Mouse (Mus musculus): ENCODE measurements around the gene Rrp12. TPM values are rescaled to one million over a fixed set of nuclear protein-coding genes. Genes with fewer than 3 reads are reported as not detected.
A peak's percentile ranks its signal among the peaks of the same experiment; 100 is the strongest.
"Not testable (repeated sequence)": the region's sequence is repeated elsewhere in the genome, so short reads cannot be mapped to it uniquely, and the experiment has no call there.

Gene Rrp12
- polyA plus RNA-seq, 1 experiment from 2014 or later: 15.4 TPM

- no peak overlapping the region for H3K4me3 ChIP-seq
- H3K27ac ChIP-seq (replicated peaks): no peak overlapping the region
- no peaks in the 10 kb centered on the region for H3K27me3 ChIP-seq
- 87% methylated on average over 3 of the region's 3 CpGs for WGBS
- H3K4me2 ChIP-seq: no peak overlapping the region
- no peak overlapping the region for H3K9ac ChIP-seq
- no peak for ATAC-seq (ENCODE audit: low read depth)
- H3K9me3 ChIP-seq: no peaks in the 10 kb centered on the region
- no peaks in the 10 kb centered on the region for H3K4me1 ChIP-seq (replicated peaks)
- H3K36me3 ChIP-seq: peaks cover 25% of the 10 kb centered on the region
Observed at GRCm38 (mm10) chr19:41857816-41858310, 38.1 kb downstream of the Rrp12 start.

GRCm38 (mm10) chr19:41857086-41857762 is 38.7 kb downstream of the Rrp12 start:
- no peaks in the 10 kb centered on the region for H3K9me3 ChIP-seq
- no peak overlapping the region for H3K27ac ChIP-seq (replicated peaks)
- no peak overlapping the region for H3K4me2 ChIP-seq
- H3K4me1 ChIP-seq (replicated peaks): no peaks in the 10 kb centered on the region
- H3K36me3 ChIP-seq: peaks cover 19% of the 10 kb centered on the region
- ATAC-seq (ENCODE audit: low read depth): no peak
- H3K4me3 ChIP-seq: no peak overlapping the region
- 91% methylated on average over 5 of the region's 5 CpGs for WGBS
- H3K27me3 ChIP-seq: no peaks in the 10 kb centered on the region
- no peak overlapping the region for H3K9ac ChIP-seq

- no peak for ATAC-seq (ENCODE audit: low read depth)
- H3K4me2 ChIP-seq: no peak overlapping the region
- no peaks in the 10 kb centered on the region for H3K27me3 ChIP-seq
- H3K27ac ChIP-seq (replicated peaks): no peak overlapping the region; the same call in 1 of the 2 replicates
- H3K9ac ChIP-seq: no peak overlapping the region
- H3K9me3 ChIP-seq: no peaks in the 10 kb centered on the region
- 90% methylated on average over 4 of the region's 4 CpGs for WGBS
- no peaks in the 10 kb centered on the region for H3K36me3 ChIP-seq
- no peak overlapping the region for H3K4me3 ChIP-seq
- H3K4me1 ChIP-seq (replicated peaks): peaks cover 28% of the 10 kb centered on the region
Observed at GRCm38 (mm10) chr19:41852423-41852822, 43.5 kb downstream of the Rrp12 start.

- 9% methylated on average over 14 of the region's 14 CpGs for WGBS
- H3K9ac ChIP-seq: peak overlapping the region; percentile 51
Observed at GRCm38 (mm10) chr19:41850719-41851543, 45.0 kb downstream of the Rrp12 start.

GRCm38 (mm10) chr19:41850021-41850718 is 45.8 kb downstream of the Rrp12 start:
- peak overlapping the region; percentile 93 for H3K27ac ChIP-seq (replicated peaks)
- H3K36me3 ChIP-seq: no peaks in the 10 kb centered on the region
- no peak; the same call in 1 of the 2 replicates for ATAC-seq (ENCODE audit: low read depth)
- H3K9ac ChIP-seq: peak overlapping the region; percentile 51; the same call in 1 of the 2 replicates
- H3K4me2 ChIP-seq: peak overlapping the region; percentile 34
- peaks cover 46% of the 10 kb centered on the region for H3K4me1 ChIP-seq (replicated peaks)
- WGBS: 9% methylated on average over 6 of the region's 6 CpGs
- H3K9me3 ChIP-seq: no peaks in the 10 kb centered on the region
- H3K4me3 ChIP-seq: 0 out of 2 replicates have a peak overlapping the region, but pooled peaks have one; percentile 2
- no peaks in the 10 kb centered on the region for H3K27me3 ChIP-seq

More at GRCm38 (mm10) chr19:41850719-41851543, 45.0 kb downstream of the Rrp12 start:
- Histone ChIP-seq H3K4me3 (peak overlapping the region; percentile 2; the same call in 1 of the 2 replicates), H3K9me3 (no peaks in the 10 kb centered on the region), H3K4me2 (peak overlapping the region; percentile 34), H3K27ac (replicated peaks) (peak overlapping the region; percentile 93), H3K27me3 (no peaks in the 10 kb centered on the region), H3K4me1 (replicated peaks) (peaks cover 38% of the 10 kb centered on the region), H3K36me3 (no peaks in the 10 kb centered on the region)
- ATAC-seq (ENCODE audit: low read depth): no peak

- H3K9ac ChIP-seq: peak within 1 kb of the TSS; percentile 89
Observed at GRCm38 (mm10) chr19:41847992-41848851, 47.8 kb downstream of the Rrp12 start, which contains the start of gene Frat2. Frat2 (minus strand) TSS chr19:41848132.

GRCm38 (mm10) chr19:41847614-41847991 is 48.4 kb downstream of the Rrp12 start:
- peak overlapping the region; percentile 80 for H3K4me2 ChIP-seq
- peak overlapping the region; percentile 89 for H3K9ac ChIP-seq
- H3K27ac ChIP-seq (replicated peaks): peak overlapping the region; percentile 95
- peaks cover 49% of the 10 kb centered on the region for H3K4me1 ChIP-seq (replicated peaks)
- H3K4me3 ChIP-seq: peak overlapping the region; percentile 75
- peak; percentile 67 for ATAC-seq (ENCODE audit: low read depth)
- H3K9me3 ChIP-seq, H3K36me3 ChIP-seq, H3K27me3 ChIP-seq: not testable (repeated sequence)
- WGBS: 1% methylated on average over 49 of the region's 53 CpGs

More at GRCm38 (mm10) chr19:41847992-41848851, 47.8 kb downstream of the Rrp12 start, which contains the start of gene Frat2:
- no peaks in the 10 kb centered on the region for H3K9me3 ChIP-seq
- H3K27me3 ChIP-seq: no peaks in the 10 kb centered on the region
- no peaks in the 10 kb centered on the region for H3K36me3 ChIP-seq
- peaks cover 49% of the 10 kb centered on the region for H3K4me1 ChIP-seq (replicated peaks)
- H3K4me3 ChIP-seq: peak within 1 kb of the TSS; percentile 75
- under 1% methylated on average over 72 of the region's 72 CpGs for WGBS
- peak within 1 kb of the TSS; percentile 95 for H3K27ac ChIP-seq (replicated peaks)
- peak within 1 kb of the TSS; percentile 80 for H3K4me2 ChIP-seq
- peak; percentile 92 for ATAC-seq (ENCODE audit: low read depth)

GRCm38 (mm10) chr19:41847091-41847581 is 48.8 kb downstream of the Rrp12 start:
- H3K27me3 ChIP-seq: no peaks in the 10 kb centered on the region
- H3K4me2 ChIP-seq: peak overlapping the region; percentile 80
- WGBS: under 1% methylated on average over 57 of the region's 64 CpGs
- peaks cover 49% of the 10 kb centered on the region for H3K4me1 ChIP-seq (replicated peaks)
- H3K9me3 ChIP-seq: no peaks in the 10 kb centered on the region
- H3K36me3 ChIP-seq: no peaks in the 10 kb centered on the region
- H3K9ac ChIP-seq: peak overlapping the region; percentile 89
- ATAC-seq (ENCODE audit: low read depth): peak; percentile 15
- peak overlapping the region; percentile 75 for H3K4me3 ChIP-seq
- H3K27ac ChIP-seq (replicated peaks): peak overlapping the region; percentile 95

GRCm38 (mm10) chr19:41846366-41847090 is 49.4 kb downstream of the Rrp12 start:
- ATAC-seq (ENCODE audit: low read depth): no peak
- no peaks in the 10 kb centered on the region for H3K27me3 ChIP-seq
- H3K9ac ChIP-seq: peak overlapping the region; percentile 89
- H3K9me3 ChIP-seq: no peaks in the 10 kb centered on the region
- peak overlapping the region; percentile 80 for H3K4me2 ChIP-seq
- peak overlapping the region; percentile 95 for H3K27ac ChIP-seq (replicated peaks)
- peaks cover 44% of the 10 kb centered on the region for H3K4me1 ChIP-seq (replicated peaks)
- H3K36me3 ChIP-seq: no peaks in the 10 kb centered on the region
- WGBS: 12% methylated on average over 21 of the region's 21 CpGs
- H3K4me3 ChIP-seq: peak overlapping the region; percentile 75

- H3K9ac ChIP-seq: no peak overlapping the region
- no peaks in the 10 kb centered on the region for H3K36me3 ChIP-seq
- no peak overlapping the region for H3K4me3 ChIP-seq
- WGBS: 82% methylated on average over 6 of the region's 6 CpGs
- no peaks in the 10 kb centered on the region for H3K27me3 ChIP-seq
- peaks cover 22% of the 10 kb centered on the region for H3K4me1 ChIP-seq (replicated peaks)
- H3K4me2 ChIP-seq: no peak overlapping the region
- H3K9me3 ChIP-seq: no peaks in the 10 kb centered on the region
- ATAC-seq (ENCODE audit: low read depth): no peak
- no peak overlapping the region for H3K27ac ChIP-seq (replicated peaks)
Observed at GRCm38 (mm10) chr19:41844345-41844744, 51.6 kb downstream of the Rrp12 start.
